Mouse (Mus musculus): Measurements from ENCODE around the gene Glmp.
"Not testable (repeated sequence)": the region's sequence is repeated elsewhere in the genome, so short reads cannot be mapped to it uniquely, and the experiment has no call there.

DNA sequence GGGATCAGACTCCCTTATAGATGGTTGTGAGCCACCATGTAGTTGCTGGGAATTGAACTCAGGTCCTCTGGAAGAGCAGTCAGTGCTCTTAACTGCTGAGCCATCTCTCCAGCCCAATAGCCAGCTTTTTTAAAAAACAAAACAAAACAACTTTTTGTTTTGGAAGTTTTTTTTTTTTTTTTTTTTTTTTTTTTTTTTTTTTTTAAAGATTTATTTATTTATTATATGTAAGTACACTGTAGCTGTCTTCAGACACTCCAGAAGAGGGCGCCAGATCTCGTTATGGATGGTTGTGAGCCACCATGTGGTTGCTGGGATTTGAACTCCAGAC is 39.3 kb upstream of the Glmp start:
- not testable (repeated sequence) for TF ChIP-seq CTCF, POLR2A (IDR thresholded peaks at IDR 0.05; ENCODE audit: insufficient read depth, low read depth, low read length)
